Mouse (Mus musculus): Measurements from ENCODE around the gene Pigf.

Pigf gene

DNA sequence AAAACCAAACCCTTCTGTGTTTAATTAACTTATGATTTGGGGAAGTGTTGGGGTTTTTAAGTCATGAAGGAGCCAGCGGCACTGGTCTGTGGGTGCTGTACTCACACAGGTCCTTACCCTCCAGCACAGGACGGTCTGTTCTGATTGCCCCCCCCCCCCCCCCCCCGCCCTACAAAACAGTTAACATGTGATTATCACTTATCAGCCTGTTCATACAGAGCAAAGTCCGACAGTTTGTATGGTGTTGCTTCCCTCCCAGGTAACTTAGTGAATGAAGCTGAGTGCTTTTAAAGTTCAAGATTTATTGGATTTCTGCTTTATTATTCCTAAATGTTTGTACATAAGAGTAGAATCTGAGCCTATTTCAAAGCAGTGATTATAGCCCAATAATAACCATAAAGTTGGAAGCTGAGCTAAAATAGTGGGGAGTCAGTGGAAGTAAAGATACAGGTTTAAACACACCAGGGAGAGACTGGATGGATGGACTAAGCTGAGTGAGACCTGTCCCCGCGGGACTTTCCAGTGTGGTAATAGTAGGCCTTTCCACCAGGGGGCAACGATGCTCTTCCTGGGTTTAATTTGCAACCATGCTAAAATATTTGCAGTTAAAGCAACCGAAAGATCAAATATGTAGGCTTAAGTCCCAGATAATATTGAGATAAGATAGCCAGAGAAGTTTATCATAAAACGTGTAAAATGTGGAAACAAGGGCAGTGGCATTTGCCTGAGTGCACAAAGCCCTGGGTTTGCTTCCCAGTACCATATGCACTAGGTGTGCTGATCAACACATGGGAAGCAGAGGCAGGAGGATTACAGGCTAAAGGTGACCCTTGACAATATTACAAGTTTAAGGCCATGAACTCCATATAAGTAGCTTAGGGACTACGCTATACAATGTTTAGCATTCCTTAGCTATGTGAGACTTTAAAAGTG, 11.2 kb upstream of the Pigf start:
- no peak for DNase-seq (ENCODE audit: extremely low read depth, low read depth)

DNA sequence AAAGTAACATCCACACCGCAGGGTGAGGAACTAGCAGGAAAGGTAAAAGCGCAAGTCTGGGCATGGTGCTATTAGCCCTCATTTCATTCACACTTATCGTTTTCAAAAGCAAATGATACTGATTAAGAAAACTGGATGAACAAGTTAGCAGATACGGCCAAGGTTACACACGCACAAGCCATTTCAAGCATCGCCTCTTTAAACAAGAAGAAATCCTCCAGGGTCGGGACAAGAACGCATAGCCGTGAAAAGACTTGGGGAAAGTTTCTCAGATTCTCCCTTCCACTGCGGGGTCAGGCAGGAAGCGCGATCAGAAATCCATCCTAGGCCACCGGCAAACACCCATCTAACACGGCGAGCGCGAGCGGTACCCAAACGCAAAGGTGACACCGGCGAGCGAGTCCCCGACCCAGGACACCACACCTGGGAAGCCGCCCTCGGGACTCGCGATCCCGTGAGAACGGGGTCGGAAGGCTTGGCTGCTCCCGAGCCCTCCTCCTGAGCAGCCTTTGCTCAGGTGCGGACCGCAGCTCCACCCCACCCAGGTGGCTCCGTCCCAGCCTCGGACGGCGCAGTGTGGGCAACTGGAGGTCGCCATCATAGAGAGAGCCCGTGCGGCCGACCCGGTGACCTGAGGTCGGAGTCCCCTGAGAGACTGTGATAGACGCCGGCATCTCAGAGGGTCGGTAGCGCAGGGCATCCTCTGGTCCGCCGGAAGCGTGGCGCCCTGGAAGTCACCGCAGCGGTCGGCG, 539 bp downstream of the Pigf start:
- no peak for DNase-seq (ENCODE audit: extremely low read depth, low read depth)

DNA sequence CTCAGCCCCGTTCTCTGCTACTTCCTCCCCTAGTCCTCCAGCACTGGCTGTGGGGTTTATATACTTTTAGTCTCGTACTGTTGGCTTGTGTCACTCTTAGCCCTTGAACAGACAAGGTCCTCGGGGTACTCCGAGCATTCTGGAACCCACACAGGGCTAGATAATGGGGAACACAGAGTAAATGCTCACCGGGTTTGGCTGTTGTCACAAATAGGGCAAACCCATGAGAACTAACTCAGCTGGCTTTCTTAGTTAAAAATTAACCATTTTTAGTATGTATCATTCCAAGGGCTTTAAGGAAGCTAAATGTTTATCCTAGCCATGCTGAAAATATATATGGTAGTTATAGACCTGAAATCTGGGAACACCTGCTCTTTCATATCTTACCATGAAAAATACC, 5.5 kb downstream of the Pigf start:
- DNase-seq (ENCODE audit: extremely low read depth, low read depth), result no peak

- no peak for DNase-seq (ENCODE audit: extremely low read depth, low read depth)
These were observed 13.7 kb downstream of the Pigf start for GRCm38 (mm10) chr17:87011301-87012019.

DNA sequence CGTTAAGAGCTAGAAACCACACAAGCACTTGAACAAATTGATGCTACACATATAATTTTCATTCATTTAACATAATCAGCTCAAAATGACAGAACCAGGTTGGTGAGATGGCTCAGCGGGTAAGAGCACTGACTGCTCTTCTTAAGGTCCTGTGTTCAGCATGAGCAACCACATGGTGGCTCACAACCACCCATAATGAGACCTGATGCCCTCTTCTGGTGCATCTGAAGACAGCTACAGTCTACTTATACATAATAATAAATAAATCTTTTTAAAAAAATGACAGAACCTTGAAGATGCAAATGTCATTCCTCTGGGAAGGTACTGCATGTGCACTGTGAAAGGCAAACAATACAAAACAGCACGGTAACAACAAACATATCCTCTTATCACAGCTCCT, 16.3 kb downstream of the Pigf start:
- DNase-seq (ENCODE audit: extremely low read depth, low read depth), result no peak

GRCm38 (mm10) chr17:86997323-86997722, 27.9 kb downstream of the Pigf start:
- DNase-seq (ENCODE audit: extremely low read depth, low read depth), result no peak

DNA sequence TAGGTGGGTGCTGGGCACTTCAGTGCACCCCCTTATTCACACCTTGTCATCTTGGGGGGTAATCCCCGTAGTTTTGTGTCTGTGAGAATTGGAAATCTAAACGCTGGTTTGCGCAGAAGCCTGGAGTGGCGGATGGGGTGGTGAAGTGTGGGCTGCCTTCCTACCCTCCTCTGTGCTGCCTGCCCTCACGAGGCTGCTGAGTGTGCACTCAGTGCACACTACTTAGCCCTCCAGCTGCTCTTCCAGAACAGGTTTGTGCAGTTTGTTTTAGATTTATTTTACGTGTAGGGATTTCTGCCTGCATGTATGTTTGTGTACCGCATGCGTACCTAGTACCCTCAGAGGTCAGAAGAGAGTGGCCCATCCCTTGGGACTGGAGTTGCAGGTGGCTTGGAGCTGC, 33.9 kb downstream of the Pigf start:
- no peak for DNase-seq (ENCODE audit: extremely low read depth, low read depth)

- no peak for DNase-seq (ENCODE audit: extremely low read depth, low read depth)
These were observed 36.5 kb downstream of the Pigf start for GRCm38 (mm10) chr17:86988601-86989184.

DNA sequence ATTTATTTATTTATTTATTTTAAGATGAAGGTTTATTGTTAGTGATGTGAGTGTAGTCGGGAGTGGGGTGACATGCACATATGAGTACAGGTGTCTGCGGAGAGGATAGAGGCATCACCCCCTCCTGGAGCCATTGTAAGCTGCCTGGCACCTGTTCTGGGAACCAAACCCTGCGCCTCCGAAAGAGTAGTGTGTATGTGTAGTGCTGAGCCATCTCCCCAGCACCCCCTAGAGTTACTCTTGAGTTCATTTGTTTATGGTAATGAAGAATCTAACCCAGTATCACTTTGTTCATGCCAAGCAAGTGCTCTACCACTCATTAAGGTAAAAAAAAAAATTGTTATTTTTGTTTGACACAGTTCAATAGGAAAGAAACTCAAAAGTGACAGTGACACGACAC, 37.0 kb downstream of the Pigf start:
- DNase-seq (ENCODE audit: extremely low read depth, low read depth), result no peak

DNA sequence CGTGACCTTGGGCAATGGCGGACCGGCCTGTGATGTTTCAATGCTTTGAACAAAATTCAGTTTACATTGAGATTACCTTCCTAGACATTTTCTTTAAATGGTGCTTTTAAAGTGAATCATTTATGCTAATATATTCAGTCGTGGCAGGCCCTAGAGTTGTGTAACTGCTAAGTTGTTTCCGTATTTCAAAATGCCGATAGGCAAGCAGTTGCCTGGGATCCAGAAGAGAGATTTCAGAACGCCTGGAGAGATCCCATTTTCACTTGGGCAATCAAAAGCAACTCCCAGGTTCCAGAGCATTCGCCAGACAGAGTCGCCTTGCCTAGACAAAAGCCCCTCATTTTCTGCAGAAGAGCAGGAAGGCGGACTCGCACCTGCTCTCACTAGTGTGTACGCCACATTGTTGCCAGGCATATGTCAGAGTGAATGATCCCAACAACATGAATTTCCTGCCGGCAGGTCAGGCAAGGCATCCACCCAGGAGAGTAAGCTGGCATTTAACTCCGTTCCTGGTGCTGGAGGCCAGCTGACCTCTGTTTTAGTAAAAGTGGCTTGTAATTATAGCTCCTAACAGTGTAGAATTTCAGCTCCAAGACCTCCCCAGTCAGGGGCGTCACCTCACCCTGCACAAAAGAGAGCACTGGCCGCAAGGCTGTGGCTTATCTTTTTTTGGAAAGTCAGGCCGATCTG, 38.6 kb downstream of the Pigf start:
- DNase-seq (ENCODE audit: extremely low read depth, low read depth), result no peak

DNA sequence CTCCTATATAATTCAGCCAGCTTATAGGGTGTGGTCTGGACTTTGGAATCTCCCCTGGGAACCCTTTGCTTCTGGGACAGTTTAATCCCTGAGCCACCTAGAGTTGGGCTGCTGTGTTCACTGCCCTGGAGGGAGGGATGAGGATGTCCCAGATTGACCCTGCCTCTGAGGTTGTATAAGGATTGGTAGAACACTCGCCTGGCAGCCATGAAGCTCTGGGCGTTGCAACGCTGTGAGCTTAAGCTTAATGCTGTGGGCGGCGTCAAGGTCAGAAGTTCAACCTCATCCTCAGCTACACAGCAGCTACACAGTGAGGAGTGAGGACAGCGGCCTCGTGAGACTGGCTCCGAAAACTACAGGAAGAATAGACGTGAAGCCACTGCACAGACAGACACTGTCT, 42.7 kb downstream of the Pigf start:
- no peak for DNase-seq (ENCODE audit: extremely low read depth, low read depth)

- DNase-seq (ENCODE audit: extremely low read depth, low read depth), result no peak
These were observed 43.5 kb downstream of the Pigf start for GRCm38 (mm10) chr17:86981701-86982100.

- DNase-seq (ENCODE audit: extremely low read depth, low read depth), result no peak
These were observed 44.0 kb downstream of the Pigf start for GRCm38 (mm10) chr17:86981205-86981604.

GRCm38 (mm10) chr17:86978496-86978895, 46.7 kb downstream of the Pigf start:
- DNase-seq (ENCODE audit: extremely low read depth, low read depth), result no peak

GRCm38 (mm10) chr17:86976387-86976786, 48.8 kb downstream of the Pigf start:
- no peak for DNase-seq (ENCODE audit: extremely low read depth, low read depth)

GRCm38 (mm10) chr17:86973097-86973496, 52.1 kb downstream of the Pigf start:
- DNase-seq (ENCODE audit: extremely low read depth, low read depth), result no peak

DNA sequence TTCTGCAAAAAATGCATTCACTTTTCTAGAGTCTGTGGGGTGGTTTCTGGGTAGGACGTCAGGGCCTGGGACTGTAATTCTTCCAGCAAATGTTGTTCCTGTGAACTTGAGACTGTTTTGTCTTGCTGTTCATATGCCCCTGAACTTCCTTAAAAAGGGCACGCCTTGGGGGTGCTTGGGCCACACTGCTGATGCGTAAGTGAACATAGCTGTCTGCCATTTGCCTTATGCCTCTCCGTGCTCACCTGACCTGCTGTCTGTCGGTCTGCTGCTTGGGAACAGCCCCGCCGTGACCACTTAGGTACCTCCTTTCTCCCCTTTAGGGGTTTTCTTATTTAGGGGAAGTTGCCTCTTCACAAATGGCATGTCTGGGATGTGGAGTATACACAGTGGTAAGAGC, 53.3 kb downstream of the Pigf start:
- no peak for DNase-seq (ENCODE audit: extremely low read depth, low read depth)

GRCm38 (mm10) chr17:86971036-86971435, 54.2 kb downstream of the Pigf start:
- no peak for DNase-seq (ENCODE audit: extremely low read depth, low read depth)

DNA sequence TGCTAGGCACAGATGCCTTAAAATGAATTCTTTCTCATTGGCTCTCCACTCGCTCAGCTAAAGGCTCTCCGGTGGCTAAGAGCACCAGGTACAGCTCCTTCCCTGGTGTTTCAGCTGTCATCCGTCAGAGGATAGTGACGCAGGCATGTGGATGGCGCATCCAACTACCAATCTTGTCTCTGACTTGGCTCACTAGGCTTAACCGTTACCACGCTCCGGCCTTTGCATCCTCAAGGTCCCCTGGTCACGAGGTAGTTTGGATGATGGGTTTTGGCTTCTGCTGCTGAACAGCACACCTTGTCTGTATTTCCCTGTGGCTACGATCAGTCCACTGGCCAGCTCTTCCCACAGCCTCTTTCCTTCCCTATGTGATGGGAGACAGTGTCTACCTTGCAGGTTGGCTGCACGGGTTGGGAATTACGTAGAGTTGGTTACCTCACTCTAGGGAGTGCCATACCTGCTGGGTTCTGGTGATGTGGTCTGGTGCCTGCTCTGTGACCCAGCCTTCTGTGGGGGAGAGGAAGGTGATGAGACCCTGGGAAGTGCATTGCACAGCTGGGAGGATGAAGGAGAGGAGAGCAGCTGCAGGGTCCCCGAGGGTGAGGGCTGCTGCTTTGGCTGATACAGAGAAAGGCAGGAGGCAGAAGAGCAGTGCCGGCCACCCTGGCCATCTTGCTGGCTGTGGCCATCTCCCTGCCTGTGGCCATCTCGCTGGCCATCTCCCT, 55.0 kb downstream of the Pigf start:
- DNase-seq (ENCODE audit: extremely low read depth, low read depth), result no peak

DNA sequence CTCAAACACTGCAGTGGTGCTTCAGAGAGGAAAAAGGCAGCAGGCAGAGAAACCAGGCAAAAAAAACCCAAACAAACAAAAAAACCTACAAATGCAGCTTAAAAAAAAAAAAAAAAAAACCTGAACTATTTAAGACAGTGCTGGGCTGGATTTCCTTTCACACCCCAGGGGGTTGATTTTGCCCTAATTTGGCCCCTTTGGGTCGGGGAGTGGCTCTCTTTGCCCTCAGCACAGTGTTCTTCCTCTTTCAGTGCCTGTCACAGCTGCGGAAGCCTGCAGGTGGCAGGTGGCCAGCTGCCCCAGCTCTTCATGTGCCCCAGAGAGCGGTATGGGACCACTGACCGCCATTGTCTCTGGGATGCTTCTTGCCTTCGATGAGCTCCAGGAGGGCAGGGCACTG, 55.6 kb downstream of the Pigf start:
- DNase-seq (ENCODE audit: extremely low read depth, low read depth), result no peak

Measured in MEL-GATA-1-ER (cell line).